Mouse (Mus musculus) T-helper 1 cell (primary cell): ENCODE results near the gene Mfsd12.

ENCODE experiments used
- in situ Hi-C: fragments of 300-600 bp; cut with MboI, MseI; formaldehyde crosslinking; loops from one replicate; pipeline ENCODE4 v1.15.1; 2025; ENCODE audit warnings: high pct_unique_total_duplicates

Gene Mfsd12

GRCm38 (mm10) chr10:81379809-81380378 is 22.6 kb downstream of the Mfsd12 start:
- in situ Hi-C loops: loop anchor here (10.0 kb wide), 1 partner anchor 555 kb away; the partner anchor contains the start of gene Oaz1

DNA sequence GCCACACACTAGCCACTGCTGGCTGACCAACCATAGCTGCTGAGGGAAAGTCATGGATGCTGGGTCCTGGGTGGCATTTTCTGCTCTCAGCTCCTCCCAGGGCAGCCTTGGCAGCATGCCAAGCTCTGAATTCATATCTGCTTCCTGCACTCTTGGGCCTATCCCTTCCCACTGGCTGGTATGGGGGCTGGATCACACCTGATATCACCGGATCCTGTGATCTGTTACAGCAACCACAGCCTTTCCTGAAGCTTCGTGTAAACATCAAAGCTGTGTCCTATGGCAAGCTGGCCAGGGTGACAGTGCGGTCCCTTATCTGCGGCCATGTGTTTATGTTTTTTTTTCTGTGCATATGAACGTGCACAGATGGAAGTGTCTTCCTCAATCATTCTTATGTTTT is 24.7 kb downstream of the Mfsd12 start:
- in situ Hi-C loops: no loop called here

DNA sequence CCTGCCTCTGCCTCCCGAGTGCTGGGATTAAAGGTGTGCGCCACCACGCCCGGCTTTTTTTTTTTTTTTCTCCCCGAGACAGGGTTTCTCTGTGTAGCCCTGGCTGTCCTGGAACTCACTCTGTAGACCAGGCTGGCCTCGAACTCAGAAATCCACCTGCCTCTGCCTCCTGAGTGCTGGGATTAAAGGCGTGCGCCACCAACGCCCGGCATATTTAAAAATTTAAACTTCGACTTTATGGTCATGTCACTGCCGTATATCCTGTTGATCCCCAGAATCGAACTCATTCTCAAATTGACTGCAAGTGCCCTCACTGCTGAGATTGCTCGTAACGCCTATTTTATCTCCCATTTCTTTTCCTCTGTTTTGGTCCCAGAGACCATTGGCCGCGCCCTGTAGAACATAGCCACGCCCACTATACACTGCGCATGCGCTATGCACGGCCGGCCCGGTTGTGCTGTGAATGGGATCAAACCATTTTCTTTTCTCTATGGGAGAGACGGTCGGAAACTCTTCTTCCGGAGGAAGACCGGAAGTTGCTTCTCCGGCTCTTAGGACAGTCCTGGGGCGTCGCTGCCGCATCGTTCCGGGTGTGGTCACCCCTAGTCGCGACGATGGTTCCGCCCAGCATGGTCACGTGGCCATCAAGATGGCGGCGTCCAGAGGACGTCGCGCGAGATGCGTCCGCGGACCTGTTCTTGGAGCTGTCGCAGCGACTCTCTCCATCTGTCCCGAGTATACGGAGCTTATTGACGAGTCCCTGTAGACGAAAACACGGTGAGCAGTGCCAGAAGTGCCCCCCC is 26.7 kb downstream of the Mfsd12 start, which contains the start of the genes Dohh and Gm48551:
Dohh (plus strand) TSS at position 627 of the 803 bp plus-strand sequence.
Gm48551 (plus strand) TSS at position 665 of the 803 bp plus-strand sequence.
- in situ Hi-C loops: no loop called here

DNA sequence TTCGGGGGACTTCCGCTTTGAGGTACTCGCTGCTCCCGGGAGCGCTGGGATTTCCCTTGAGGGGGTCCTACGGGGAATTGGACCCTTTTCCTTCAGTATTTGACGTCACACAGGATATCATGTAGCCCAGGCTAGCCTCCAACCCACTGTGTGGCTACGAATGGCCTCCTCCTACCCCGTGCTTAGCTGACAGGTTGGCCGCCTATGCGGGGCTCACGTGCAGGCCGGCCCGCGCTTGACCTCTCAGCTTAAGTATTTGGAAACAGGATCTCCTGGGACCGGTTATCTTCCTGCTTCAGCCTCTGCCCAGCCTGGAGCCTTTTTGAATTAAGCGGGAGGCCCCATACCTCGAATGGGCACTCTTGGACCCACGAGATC is 27.3 kb downstream of the Mfsd12 start:
- in situ Hi-C loops: no loop called here

GRCm38 (mm10) chr10:81385603-81386306 is 28.5 kb downstream of the Mfsd12 start:
- in situ Hi-C loops: no loop called here

GRCm38 (mm10) chr10:81387716-81388115 is 30.4 kb downstream of the Mfsd12 start:
- in situ Hi-C loops: no loop called here

DNA sequence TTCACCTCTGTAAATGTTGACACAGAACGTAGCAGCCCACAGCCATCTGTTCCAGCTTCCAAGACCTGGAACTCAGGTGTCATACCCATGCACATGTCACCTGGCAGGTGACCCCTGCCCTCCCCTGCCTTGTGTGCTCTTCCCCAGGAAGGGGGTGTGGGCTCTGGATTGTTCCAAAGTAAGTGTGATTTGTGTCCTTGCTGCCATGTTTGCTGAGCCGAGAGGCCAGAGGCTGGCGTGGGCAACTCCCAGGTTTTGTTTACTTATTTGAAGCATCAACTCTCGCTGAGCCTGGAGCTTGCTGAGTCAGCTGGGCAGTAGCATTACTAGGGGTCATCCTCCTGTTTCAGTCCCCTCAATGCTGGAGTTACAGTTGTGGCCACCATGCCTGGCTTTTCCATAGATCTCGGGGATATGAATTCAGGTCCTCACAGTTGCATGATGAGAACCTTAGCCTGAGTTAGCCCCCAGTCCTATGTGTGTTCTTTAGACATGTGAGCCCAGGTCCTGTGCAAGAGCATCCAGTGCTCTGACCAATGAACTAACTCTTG is 31.3 kb downstream of the Mfsd12 start, which contains the start of gene Gm48552:
Gm48552 (plus strand) TSS at position 501 of the 551 bp plus-strand sequence.
- in situ Hi-C loops: no loop called here

- in situ Hi-C loops: no loop called here
Measured at GRCm38 (mm10) chr10:81389373-81389772, 32.1 kb downstream of the Mfsd12 start.

DNA sequence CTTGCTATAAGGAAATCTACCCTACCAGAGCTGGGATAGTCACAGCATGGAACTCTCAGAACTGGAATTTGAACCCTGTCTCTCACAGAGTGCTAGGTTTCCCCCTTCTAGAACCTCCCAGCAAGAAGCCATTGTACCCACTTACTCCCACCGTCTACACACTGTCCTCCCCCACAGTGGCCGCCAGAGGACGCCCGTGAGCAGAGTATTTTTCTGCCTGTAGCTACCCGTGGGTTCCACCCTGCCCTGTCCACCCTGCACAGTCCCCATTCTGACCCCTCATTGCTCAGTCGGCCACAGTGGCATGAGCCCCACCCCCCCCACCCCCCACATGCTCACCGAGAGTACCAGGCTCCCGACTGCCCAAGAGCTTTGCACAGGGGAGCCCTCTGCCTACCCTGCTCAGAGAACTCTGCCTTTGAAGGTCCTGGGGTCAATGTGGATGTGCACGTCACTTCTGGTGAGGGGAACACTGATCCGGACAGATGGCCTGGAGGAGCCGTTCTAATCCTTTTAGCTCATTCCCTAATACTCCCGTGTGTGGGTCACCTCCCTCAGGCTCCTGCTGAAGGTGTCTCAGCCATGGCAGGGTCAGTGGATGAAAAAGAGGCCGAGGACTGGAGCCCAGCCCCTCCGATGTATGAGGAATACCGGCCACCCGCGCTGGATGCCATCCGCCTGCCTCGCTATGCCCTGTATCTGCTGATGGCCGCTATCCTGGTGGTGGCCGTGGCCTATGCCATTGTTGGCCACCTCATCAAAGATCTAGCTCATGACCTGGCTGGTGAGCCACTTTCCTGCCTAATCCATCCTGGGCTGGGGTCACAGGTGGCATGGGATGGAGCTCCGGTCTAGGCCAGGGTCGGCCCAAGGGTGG is 32.7 kb downstream of the Mfsd12 start:
- in situ Hi-C loops: loop anchor here (5.0 to 10.0 kb wide), 2 partner anchors 65 to 142 kb away; partner anchors contain the start of gene Nfic

- in situ Hi-C loops: loop anchor here (5.0 to 10.0 kb wide), 2 partner anchors 64 to 142 kb away; partner anchors contain the start of gene Nfic
Measured at GRCm38 (mm10) chr10:81390678-81390965, 33.3 kb downstream of the Mfsd12 start.

GRCm38 (mm10) chr10:81392270-81392669 is 35.0 kb downstream of the Mfsd12 start:
- in situ Hi-C loops: loop anchor here (5.0 to 10.0 kb wide), 2 partner anchors 63 to 140 kb away; partner anchors contain the start of gene Nfic

- in situ Hi-C loops: loop anchor here (5.0 to 10.0 kb wide), 2 partner anchors 62 to 140 kb away; partner anchors contain the start of gene Nfic
Measured at GRCm38 (mm10) chr10:81392781-81393185, 35.5 kb downstream of the Mfsd12 start, which contains the start of gene Smim24. Smim24 (plus strand) TSS chr10:81393051.

GRCm38 (mm10) chr10:81393456-81394063 is 36.3 kb downstream of the Mfsd12 start:
- in situ Hi-C loops: loop anchor here (5.0 to 10.0 kb wide), 2 partner anchors 61 to 139 kb away; partner anchors contain the start of gene Nfic

DNA sequence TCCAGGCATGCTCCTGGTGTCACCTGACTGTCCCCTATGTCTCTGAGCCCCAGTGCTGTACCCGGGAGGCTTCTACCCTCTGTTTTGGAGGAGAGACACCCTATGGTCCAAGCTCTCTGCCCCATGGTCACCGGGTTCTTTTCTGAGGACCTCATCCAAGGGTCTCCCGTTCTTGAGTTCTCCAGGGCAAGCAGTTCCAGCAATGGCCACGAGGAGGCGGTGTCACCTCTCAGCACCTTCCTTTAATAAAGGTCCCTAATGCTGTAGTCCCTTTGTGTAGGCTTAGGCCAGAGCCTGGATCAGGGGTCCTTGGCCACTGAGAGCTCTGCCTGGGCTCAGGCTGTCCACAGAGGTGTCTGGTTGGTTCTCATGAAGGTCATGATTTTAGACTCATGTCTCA is 37.8 kb downstream of the Mfsd12 start:
- in situ Hi-C loops: loop anchor here (10.0 kb wide), 1 partner anchor 60 kb away; the partner anchor contains the start of gene Nfic

GRCm38 (mm10) chr10:81395865-81396264 is 38.6 kb downstream of the Mfsd12 start:
- in situ Hi-C loops: loop anchor here (10.0 kb wide), 1 partner anchor 59 kb away; the partner anchor contains the start of gene Nfic

DNA sequence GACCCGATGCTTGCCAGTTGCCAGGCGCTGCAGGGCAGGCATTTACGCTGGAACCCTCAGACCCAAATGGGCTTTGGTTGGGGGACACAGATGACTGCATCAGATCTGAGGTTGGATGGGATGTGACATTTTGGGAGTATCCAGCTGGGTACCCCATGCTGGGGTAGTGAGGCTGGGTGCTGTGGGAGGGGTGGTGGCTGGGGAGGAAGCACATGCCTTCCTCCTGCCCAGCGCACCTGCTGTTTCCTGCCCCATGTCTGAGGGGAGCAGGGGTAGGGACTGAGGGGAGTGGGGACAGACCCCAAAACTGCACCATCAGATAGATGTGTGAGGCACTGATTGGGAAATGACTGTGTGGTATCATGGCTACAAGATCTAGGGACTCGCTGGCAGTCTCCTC is 39.5 kb downstream of the Mfsd12 start:
- in situ Hi-C loops: loop anchor here (10.0 kb wide), 1 partner anchor 58 kb away; the partner anchor contains the start of gene Nfic

DNA sequence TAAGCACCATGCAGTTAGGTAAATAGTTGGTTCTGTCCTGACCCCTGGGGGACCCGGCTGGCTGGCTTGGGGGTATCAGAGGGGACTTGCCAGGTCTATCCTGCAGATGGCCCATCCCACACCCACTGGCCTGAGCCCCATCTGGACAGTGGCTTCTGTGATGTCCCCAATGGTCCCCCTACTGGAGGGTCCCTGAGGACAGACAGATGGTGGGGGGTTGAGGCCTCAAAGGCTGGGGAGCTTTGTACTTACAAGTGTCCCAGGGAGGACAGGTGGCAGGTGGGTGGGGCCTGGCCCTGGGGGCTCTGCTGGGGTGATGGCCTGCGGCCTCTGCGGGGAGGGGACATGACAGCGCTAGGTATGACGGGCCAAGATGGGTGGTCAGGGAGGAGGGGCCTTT is 42.0 kb downstream of the Mfsd12 start:
- in situ Hi-C loops: loop anchor here (10.0 kb wide), 1 partner anchor 56 kb away; the partner anchor contains the start of gene Nfic

DNA sequence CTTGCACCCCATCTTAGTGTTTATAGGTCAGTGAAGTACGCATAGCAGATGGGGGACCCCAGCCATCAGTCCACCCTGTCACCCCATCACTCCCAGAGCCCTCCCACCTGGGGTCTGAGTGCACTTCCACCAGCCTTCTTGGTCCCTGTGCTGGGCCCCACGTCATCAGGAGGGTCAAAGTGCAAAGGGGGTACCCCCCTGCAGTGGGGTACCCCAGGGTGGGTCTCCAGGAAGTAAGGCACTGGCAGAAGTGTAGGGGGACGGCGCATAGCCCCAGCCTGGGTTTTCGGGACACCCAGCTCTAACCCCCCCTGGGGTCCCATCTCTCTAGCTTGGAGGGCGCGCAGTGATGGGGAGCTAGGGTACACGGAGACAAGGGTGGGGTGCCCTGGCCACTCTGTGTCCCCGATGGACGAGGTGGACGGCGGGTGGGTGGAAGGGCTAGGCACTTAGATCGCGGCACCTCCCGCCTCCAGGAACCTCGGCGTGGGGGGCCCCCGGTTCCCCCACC is 42.6 kb downstream of the Mfsd12 start:
- in situ Hi-C loops: loop anchor here (10.0 kb wide), 1 partner anchor 55 kb away; the partner anchor contains the start of gene Nfic

- in situ Hi-C loops: no loop called here
Measured at GRCm38 (mm10) chr10:81400371-81401204, 43.3 kb downstream of the Mfsd12 start.
